Comparison of ENCODE assay signal across 17 mouse cellular contexts in the genomic region with DNA sequence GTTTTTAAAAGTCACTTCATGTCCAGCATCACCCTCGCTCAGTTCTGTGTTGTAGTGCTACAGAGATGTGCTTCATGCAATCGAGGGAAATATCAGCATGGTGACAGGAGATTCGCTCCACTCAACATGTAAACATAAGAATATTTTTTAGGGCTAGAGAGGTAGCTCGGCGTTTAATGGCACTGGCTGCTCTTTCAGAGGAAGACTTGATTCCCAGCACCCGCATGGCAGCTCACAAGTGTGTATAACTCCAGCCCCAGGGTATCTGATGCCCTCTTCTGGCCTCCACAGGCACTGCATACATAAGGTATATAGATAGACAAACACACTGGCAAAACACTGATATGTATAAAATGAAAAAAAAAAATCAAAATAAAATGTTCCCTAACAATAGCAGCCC. TPM values are rescaled to one million over a fixed set of nuclear protein-coding genes. Genes with fewer than 3 reads are reported as not detected.
DNase-seq lines count a peak whose midpoint lies in the region; ATAC-seq and TF ChIP-seq lines count a peak whose summit lies in the region.
"Had no signal": no experiment of that assay in that cellular context is flagged by ENCODE, and none has a peak within 500 bp of the region (broad histone marks: within the 10 kb centered on the region; RNA-seq: fewer than 3 reads in every experiment).

No protein-coding gene starts in this region.

- peaks cover under 1% of the 10 kb centered on the region; the same call in 1 of the 2 replicates for H3K9me3 ChIP-seq in kidney, embryonic 14.5 days (ENCODE audit: control insufficient read depth, low read length)
- no peaks in the 10 kb centered on the region for H3K9me3 ChIP-seq in lung, embryonic 14.5 days (ENCODE audit: low read depth, low read length)
- H3K9me3 ChIP-seq: forebrain, embryonic 13.5 days; heart, embryonic 15.5 days; midbrain, embryonic 13.5 days; neural tube, embryonic 15.5 days had no signal

- H3K9ac ChIP-seq in kidney, embryonic 14.5 days (ENCODE audit: low read depth, low read length) = no peak overlapping the region
- H3K9ac ChIP-seq in lung, embryonic 14.5 days = no peak overlapping the region
- H3K9ac ChIP-seq: forebrain, embryonic 13.5 days; heart, embryonic 15.5 days; midbrain, embryonic 13.5 days; neural tube, embryonic 15.5 days had no signal

- DNase-seq in CD4-positive, CD25-positive, alpha-beta regulatory T cell, adult 2 months (ENCODE audit: low read depth, low spot score) = peak; percentile 5
- no peak for DNase-seq in kidney, adult 9 months
- DNase-seq in lung, embryonic 14.5 days = no peak
- no peak for DNase-seq in lung, postnatal 25 days (ENCODE audit: low spot score)
- DNase-seq in splenic B cell, adult 2 months (ENCODE audit: low read depth, low spot score) = peak; percentile 40
- DNase-seq in retina, embryonic 14.5 days (ENCODE audit: low spot score) = no peak
- DNase-seq: adrenal gland, adult 2 months; cerebellum, postnatal 14 days; lung, adult 2 months had no signal

- no peaks in the 10 kb centered on the region for H3K36me3 ChIP-seq in kidney, embryonic 14.5 days (ENCODE audit: control insufficient read depth, insufficient read depth, low read length)
- H3K36me3 ChIP-seq in lung, embryonic 14.5 days (ENCODE audit: insufficient read depth) = no peaks in the 10 kb centered on the region
- no peaks in the 10 kb centered on the region for H3K36me3 ChIP-seq in splenic B cell, adult 2 months (ENCODE audit: control insufficient read depth, insufficient read depth, low read length, poor library complexity, severe bottlenecking)
- H3K36me3 ChIP-seq: embryonic facial prominence, embryonic 10.5 days; heart, embryonic 15.5 days; midbrain, embryonic 13.5 days; neural tube, embryonic 15.5 days had no signal

- H3K4me1 ChIP-seq in kidney, embryonic 14.5 days (ENCODE audit: control insufficient read depth, insufficient read depth, low read length) = peaks cover 25% of the 10 kb centered on the region
- H3K4me1 ChIP-seq in lung, embryonic 14.5 days (ENCODE audit: insufficient read depth) = 0 out of 2 replicates have a peak, but pooled peaks cover 4% of the 10 kb centered on the region
- H3K4me1 ChIP-seq: heart, embryonic 15.5 days; midbrain, embryonic 13.5 days; neural tube, embryonic 15.5 days had no signal

- no peak overlapping the region for H3K4me2 ChIP-seq in kidney, embryonic 14.5 days (replicated peaks; ENCODE audit: low read depth, low read length)
- H3K4me2 ChIP-seq in lung, embryonic 14.5 days = no peak overlapping the region
- H3K4me2 ChIP-seq: forebrain, embryonic 13.5 days; heart, embryonic 15.5 days; midbrain, embryonic 13.5 days; neural tube, embryonic 15.5 days had no signal

- H3K4me3 ChIP-seq in kidney, embryonic 14.5 days (ENCODE audit: low read length) = no peak overlapping the region
- H3K4me3 ChIP-seq in lung, embryonic 14.5 days (ENCODE audit: low read depth, low read length) = no peak overlapping the region
- H3K4me3 ChIP-seq: embryonic facial prominence, embryonic 10.5 days; forebrain, embryonic 13.5 days; heart, embryonic 15.5 days; midbrain, embryonic 13.5 days; neural tube, embryonic 15.5 days had no signal

- peak overlapping the region; percentile 91 for H3K27ac ChIP-seq in kidney, embryonic 14.5 days (ENCODE audit: low read depth, low read length)
- H3K27ac ChIP-seq in lung, embryonic 14.5 days (ENCODE audit: low read depth) = no peak overlapping the region
- H3K27ac ChIP-seq: forebrain, embryonic 13.5 days; midbrain, embryonic 13.5 days; neural tube, embryonic 15.5 days had no signal

- TF ChIP-seq CTCF in lung, embryonic 14.5 days (IDR thresholded peaks at IDR 0.05; ENCODE audit: low read depth) = peak; percentile 25; the same call in 1 of the 2 replicates

- ATAC-seq in CD4-positive, CD25-positive, alpha-beta regulatory T cell, adult 4 months = no peak
- no peak for ATAC-seq in kidney, embryonic 14.5 days (ENCODE audit: low FRiP score, low TSS enrichment)
- ATAC-seq in lung, embryonic 14.5 days (ENCODE audit: insufficient read depth) = no peak
- ATAC-seq: forebrain, embryonic 13.5 days had no signal

- WGBS in kidney, embryonic 14.5 days = 77% methylated on average over 6 of the region's 6 CpGs
- WGBS in lung, embryonic 14.5 days = 68% methylated on average over 6 of the region's 6 CpGs

- H3K27me3 ChIP-seq in kidney, embryonic 14.5 days (ENCODE audit: control insufficient read depth, insufficient read depth, low read length) = no peaks in the 10 kb centered on the region
- H3K27me3 ChIP-seq in lung, embryonic 14.5 days (ENCODE audit: insufficient read depth, low read length) = no peaks in the 10 kb centered on the region
- H3K27me3 ChIP-seq in splenic B cell, adult 2 months (ENCODE audit: control insufficient read depth, insufficient read depth, low read length, poor library complexity, severe bottlenecking) = no peaks in the 10 kb centered on the region
- H3K27me3 ChIP-seq: forebrain, embryonic 13.5 days; heart, embryonic 15.5 days; midbrain, embryonic 13.5 days; neural tube, embryonic 15.5 days had no signal

RNA-seq across cellular contexts. Expression of gene Svopl, which starts 2.8 kb away (rescaled TPM):
- under 1 TPM in 1 of 2 experiments, not detected in 1; 0.24 TPM for polyA plus RNA-seq in CD4-positive, CD25-positive, alpha-beta regulatory T cell, adult 4 months (2017; shearing (Covaris generic))
- 10.2 and 17.8 TPM in 2 replicates for polyA plus RNA-seq in kidney, embryonic 14.5 days (2014; fragmentation: Nextera tagmentation; extraction: Ambion mirVana)
- polyA plus RNA-seq in lung, embryonic 14.5 days (2014; fragmentation: Nextera tagmentation; extraction: Ambion mirVana) = 0.43 and 0.80 TPM in 2 replicates

RNA-seq across cellular contexts. Expression of gene Tmem213, which starts 59.5 kb away (rescaled TPM):
- polyA plus RNA-seq in CD4-positive, CD25-positive, alpha-beta regulatory T cell, adult 4 months (2017; shearing (Covaris generic)) = not detected
- 19.9 and 22.2 TPM in 2 replicates for polyA plus RNA-seq in kidney, embryonic 14.5 days (2014; fragmentation: Nextera tagmentation; extraction: Ambion mirVana)
- 4.4 and 5.9 TPM in 2 replicates for polyA plus RNA-seq in lung, embryonic 14.5 days (2014; fragmentation: Nextera tagmentation; extraction: Ambion mirVana)
- polyA plus RNA-seq: adrenal gland, adult 2 months; forebrain, embryonic 13.5 days; hindbrain, embryonic 11.5 days; neural tube, embryonic 15.5 days had no signal

Comparison
In these comparisons a context has a peak if more than half of its experiments do, and no peak if none do; other contexts are left out.
1. DNase-seq: peak in CD4-positive, CD25-positive, alpha-beta regulatory T cell, adult 2 months (single experiment) and splenic B cell, adult 2 months (single experiment); none in kidney, adult 9 months (single experiment), lung, embryonic 14.5 days (single experiment), lung, postnatal 25 days (single experiment) and retina, embryonic 14.5 days (single experiment).